Mouse (Mus musculus) hindbrain, postnatal 0 days (tissue): Measurements from ENCODE around the gene Ppp1r14a. TPM values are rescaled to one million over a fixed set of nuclear protein-coding genes. Genes with fewer than 3 reads are reported as not detected.
A peak's percentile ranks its signal among the peaks of the same experiment; 100 is the strongest.

Experiments used
- ATAC-seq: fragments of 200-750 bp; cut with Nextera tagmentation; 2 replicates; pipeline ENCODE4 v1.8.0; 2017; ENCODE audit warnings: mild to moderate bottlenecking, moderate TSS enrichment, moderate library complexity
- DNase-seq: peaks from one replicate; pipeline ENCODE4 v3.0.0-alpha.2; 2015; ENCODE audit warnings: low spot score
- H3K27ac ChIP-seq: fragments of 300-500 bp; sonication (generic); 2 replicates; pipeline ENCODE4 v1.5.1; 2014; ENCODE audit warnings: mild to moderate bottlenecking
- H3K27me3 ChIP-seq: fragments of 300-500 bp; sonication (generic); 2 replicates; pipeline ENCODE4 v1.6.1; 2014; ENCODE audit warnings: low read length, mixed read lengths; ENCODE audit not compliant: insufficient read depth
- H3K36me3 ChIP-seq: fragments of 300-500 bp; sonication (generic); 2 replicates; pipeline ENCODE4 v1.6.1; 2014; ENCODE audit warnings: low read length, mixed read lengths; ENCODE audit not compliant: insufficient read depth
- H3K4me1 ChIP-seq: fragments of 300-500 bp; sonication (generic); 2 replicates; pipeline ENCODE4 v1.6.1; 2014; ENCODE audit warnings: antibody characterized with exemption, low read length, mixed read lengths; ENCODE audit not compliant: insufficient read depth
- H3K4me2 ChIP-seq: fragments of 300-500 bp; sonication (generic); 2 replicates; pipeline ENCODE4 v1.6.1; 2014; ENCODE audit warnings: low read depth, mild to moderate bottlenecking, low read length, moderate library complexity, mixed read lengths
- H3K4me3 ChIP-seq: fragments of 300-500 bp; sonication (generic); 2 replicates; pipeline ENCODE4 v1.5.1; 2014; ENCODE audit warnings: low read length
- H3K9ac ChIP-seq: fragments of 300-500 bp; sonication (generic); replicated peaks from 2 replicates; pipeline ENCODE4 v1.6.1; 2014; ENCODE audit warnings: mild to moderate bottlenecking, low read length, moderate library complexity, mixed read lengths
- H3K9me3 ChIP-seq: fragments of 300-500 bp; sonication (generic); 2 replicates; pipeline ENCODE4 v1.6.1; 2016; ENCODE audit warnings: low read length, mixed read lengths
- CTCF ChIP-seq: IDR thresholded peaks from 2 replicates; pipeline ENCODE4 v1.5.1; 2016; ENCODE audit warnings: antibody characterized with exemption, control low read depth, low read depth
- WGBS: fragments of 180-500 bp; shearing (Covaris S2); extraction: QIAGEN DNeasy Blood & Tissue Kit; methylation state at CpG from one replicate; pipeline ENCODE4 v1.1.7; 2014; 5-methylcytosine and 5-hydroxymethylcytosine counted together
- polyA plus RNA-seq: library from polyadenylated mRNA; unstranded; fragments of >200 nt; fragmentation: Nextera tagmentation; extraction: Ambion mirVana; gene quantifications from 2 replicates; pipeline ENCODE4 v1.2.1, GENCODE M21; 2015
- total RNA-seq: library from RNA; depleted of rRNA; stranded (reverse); fragments of >200 nt; gene quantifications from 2 replicates; pipeline ENCODE4 v1.2.3, GENCODE M21; 2014

The Ppp1r14a gene
- total and polyA plus RNA-seq, 2 experiments from 2014 or later, result 3.4 TPM

DNA sequence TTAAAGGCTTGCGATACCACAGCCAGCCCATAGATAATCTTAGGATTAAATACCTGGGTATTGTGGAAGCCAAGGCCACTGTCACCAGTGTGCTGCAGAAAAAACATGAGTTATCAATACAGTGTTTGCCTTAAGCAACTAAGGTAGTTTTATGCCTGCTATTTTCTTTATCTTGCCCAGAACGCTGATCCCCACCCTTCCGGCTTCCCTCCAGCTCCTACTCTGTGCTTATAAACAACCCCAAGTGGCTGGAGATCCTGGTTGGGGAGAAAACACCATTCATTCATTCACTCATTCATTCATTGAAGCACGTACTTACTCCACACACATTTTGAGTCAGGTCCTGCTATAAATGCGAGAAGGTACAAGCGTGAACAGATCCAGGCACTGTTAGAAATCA lies 4.6 kb upstream of the Ppp1r14a start:
- peaks cover 12% of the 10 kb centered on the region; the same call in 1 of the 2 replicates for H3K4me1 ChIP-seq
- H3K36me3 ChIP-seq, result no peaks in the 10 kb centered on the region
- H3K9ac ChIP-seq, result no peak overlapping the region
- ATAC-seq, result no peak
- H3K4me2 ChIP-seq, result no peak overlapping the region
- H3K9me3 ChIP-seq, result no peaks in the 10 kb centered on the region
- no peaks in the 10 kb centered on the region for H3K27me3 ChIP-seq
- no peak for TF ChIP-seq CTCF
- WGBS, result 96% methylated on average over 6 of the region's 6 CpGs
- no peak overlapping the region for H3K4me3 ChIP-seq
- DNase-seq, result no peak
- no peak overlapping the region for H3K27ac ChIP-seq

DNA sequence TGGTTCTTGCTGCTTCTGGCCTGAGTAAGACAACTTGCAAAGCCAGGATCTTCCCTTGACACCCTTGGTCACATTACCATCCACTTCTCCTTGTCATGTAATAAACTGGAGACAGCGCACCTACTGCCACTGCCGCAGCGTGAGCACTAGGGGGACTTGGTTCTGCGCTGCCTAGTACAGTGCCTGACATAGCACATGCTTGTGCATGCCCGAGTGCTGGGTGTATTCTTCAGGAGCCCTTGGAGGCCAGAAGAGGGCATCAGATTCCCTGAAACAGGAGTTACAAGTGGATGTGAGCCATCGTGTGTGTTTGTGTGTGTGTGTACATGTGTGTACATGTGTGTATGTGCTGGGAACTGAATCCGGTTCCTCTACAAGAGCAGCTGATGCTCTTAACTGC lies 1.6 kb upstream of the Ppp1r14a start:
- TF ChIP-seq CTCF, result no peak
- WGBS, result 89% methylated on average over 7 of the region's 7 CpGs
- no peak overlapping the region for H3K4me3 ChIP-seq
- DNase-seq, result no peak
- H3K27me3 ChIP-seq, result no peaks in the 10 kb centered on the region
- H3K9me3 ChIP-seq, result no peaks in the 10 kb centered on the region
- ATAC-seq, result no peak
- no peak overlapping the region for H3K27ac ChIP-seq
- 0 out of 2 replicates have a peak, but pooled peaks cover 6% of the 10 kb centered on the region for H3K4me1 ChIP-seq
- H3K4me2 ChIP-seq, result no peak overlapping the region
- no peak overlapping the region for H3K9ac ChIP-seq
- H3K36me3 ChIP-seq, result no peaks in the 10 kb centered on the region

DNA sequence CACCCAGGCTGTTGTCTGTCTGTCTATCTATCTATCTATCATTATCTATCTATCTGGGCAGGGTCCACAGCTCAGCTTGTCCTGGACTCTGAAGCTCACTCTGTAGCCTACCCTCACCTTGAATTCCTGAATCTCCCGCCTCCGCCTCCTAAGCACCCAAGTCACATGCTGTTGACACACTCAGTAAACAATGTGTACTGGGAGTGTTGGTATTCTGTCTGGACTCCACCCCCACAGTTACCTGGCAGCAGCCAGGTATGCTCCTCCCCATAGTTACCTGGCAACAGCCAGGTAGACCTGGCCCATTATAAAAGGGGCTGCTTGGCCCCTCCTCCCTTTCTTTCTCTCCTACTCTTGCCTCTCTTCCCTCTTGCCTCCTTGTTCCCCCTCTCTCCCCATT lies 1.0 kb upstream of the Ppp1r14a start:
- no peak for TF ChIP-seq CTCF
- WGBS, result 98% methylated on average over 2 of the region's 2 CpGs
- H3K9ac ChIP-seq, result no peak overlapping the region
- H3K4me2 ChIP-seq, result no peak overlapping the region
- H3K9me3 ChIP-seq, result no peaks in the 10 kb centered on the region
- H3K4me1 ChIP-seq, result 0 out of 2 replicates have a peak, but pooled peaks cover 6% of the 10 kb centered on the region
- no peak overlapping the region for H3K4me3 ChIP-seq
- H3K27me3 ChIP-seq, result no peaks in the 10 kb centered on the region
- H3K27ac ChIP-seq, result no peak overlapping the region
- no peaks in the 10 kb centered on the region for H3K36me3 ChIP-seq
- no peak for ATAC-seq
- no peak for DNase-seq

DNA sequence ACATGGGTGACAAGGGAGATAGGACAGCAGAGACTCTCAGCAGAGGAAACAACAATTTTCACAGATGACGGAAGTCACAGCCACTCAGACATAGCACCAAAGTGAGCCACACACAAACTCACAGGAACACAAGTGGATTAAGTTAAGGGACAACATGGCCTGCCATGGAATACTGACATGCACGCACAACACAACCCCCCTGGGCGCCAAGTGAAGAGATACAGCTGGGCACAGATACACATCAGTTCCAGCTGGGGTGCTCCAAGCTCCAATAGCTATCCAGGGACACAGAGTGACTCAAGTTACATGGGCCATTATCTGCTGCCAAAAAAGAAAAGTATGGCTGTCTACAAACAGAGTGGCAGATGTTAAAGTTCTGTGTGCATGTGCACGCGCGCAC lies 748 bp downstream of the Ppp1r14a start:
- Histone ChIP-seq H3K4me2 (peak overlapping the region; percentile 83; the same call in 1 of the 2 replicates), H3K27ac (no peak overlapping the region), H3K9ac (no peak overlapping the region), H3K4me1 (0 out of 2 replicates have a peak, but pooled peaks cover 6% of the 10 kb centered on the region), H3K36me3 (no peaks in the 10 kb centered on the region), H3K9me3 (no peaks in the 10 kb centered on the region), H3K4me3 (no peak overlapping the region), H3K27me3 (no peaks in the 10 kb centered on the region)
- DNase-seq, result no peak
- TF ChIP-seq CTCF, result no peak
- 79% methylated on average over 6 of the region's 6 CpGs for WGBS
- ATAC-seq, result no peak

DNA sequence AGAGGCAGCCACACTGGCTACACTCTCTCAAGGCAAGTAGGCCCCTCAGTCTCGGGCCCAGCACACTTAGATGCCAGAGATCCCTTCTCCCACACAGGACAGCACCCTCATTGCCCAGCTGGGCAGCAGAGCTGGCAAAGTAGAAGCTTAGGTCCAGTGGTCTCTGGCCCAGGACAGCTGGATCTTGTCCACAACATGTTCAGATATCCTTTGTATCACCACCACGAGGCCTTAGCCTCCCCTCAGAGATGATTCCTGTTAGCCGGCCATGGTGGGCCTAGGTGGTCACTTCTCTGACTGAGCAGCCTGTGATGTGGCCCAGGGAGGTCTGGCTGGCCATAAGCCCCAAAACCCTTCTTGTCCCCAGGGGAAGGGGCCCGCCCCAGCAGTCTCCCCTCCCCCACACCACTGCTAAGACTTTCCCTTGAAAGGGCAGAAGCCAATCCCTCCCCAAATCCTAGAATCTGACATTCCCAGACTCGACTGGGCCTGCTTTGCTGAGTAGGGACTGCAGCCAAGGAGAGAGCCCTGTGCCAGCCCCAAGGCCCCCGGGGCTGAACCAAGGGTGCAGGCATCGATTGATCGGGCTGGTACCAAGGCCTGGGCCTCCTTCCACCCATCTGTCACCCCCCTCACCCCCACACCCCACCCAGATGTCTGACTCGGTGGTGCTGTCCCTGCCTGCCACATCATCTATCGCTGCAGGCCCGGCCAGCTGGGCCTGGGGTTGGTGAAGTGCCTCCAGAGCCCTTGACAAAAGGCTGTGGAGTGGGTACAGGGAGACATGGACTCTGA lies 1.8 kb downstream of the Ppp1r14a start:
- 0 out of 2 replicates have a peak, but pooled peaks cover 6% of the 10 kb centered on the region for H3K4me1 ChIP-seq
- no peaks in the 10 kb centered on the region for H3K36me3 ChIP-seq
- WGBS, result 37% methylated on average over 11 of the region's 11 CpGs
- DNase-seq (peak; percentile 25), ATAC-seq (no peak)
- H3K27ac ChIP-seq, result peak overlapping the region; percentile 36; the same call in 1 of the 2 replicates
- no peak overlapping the region for H3K4me2 ChIP-seq
- H3K9me3 ChIP-seq, result no peaks in the 10 kb centered on the region
- no peaks in the 10 kb centered on the region for H3K27me3 ChIP-seq
- H3K9ac ChIP-seq, result no peak overlapping the region
- TF ChIP-seq CTCF, result no peak
- no peak overlapping the region for H3K4me3 ChIP-seq

DNA sequence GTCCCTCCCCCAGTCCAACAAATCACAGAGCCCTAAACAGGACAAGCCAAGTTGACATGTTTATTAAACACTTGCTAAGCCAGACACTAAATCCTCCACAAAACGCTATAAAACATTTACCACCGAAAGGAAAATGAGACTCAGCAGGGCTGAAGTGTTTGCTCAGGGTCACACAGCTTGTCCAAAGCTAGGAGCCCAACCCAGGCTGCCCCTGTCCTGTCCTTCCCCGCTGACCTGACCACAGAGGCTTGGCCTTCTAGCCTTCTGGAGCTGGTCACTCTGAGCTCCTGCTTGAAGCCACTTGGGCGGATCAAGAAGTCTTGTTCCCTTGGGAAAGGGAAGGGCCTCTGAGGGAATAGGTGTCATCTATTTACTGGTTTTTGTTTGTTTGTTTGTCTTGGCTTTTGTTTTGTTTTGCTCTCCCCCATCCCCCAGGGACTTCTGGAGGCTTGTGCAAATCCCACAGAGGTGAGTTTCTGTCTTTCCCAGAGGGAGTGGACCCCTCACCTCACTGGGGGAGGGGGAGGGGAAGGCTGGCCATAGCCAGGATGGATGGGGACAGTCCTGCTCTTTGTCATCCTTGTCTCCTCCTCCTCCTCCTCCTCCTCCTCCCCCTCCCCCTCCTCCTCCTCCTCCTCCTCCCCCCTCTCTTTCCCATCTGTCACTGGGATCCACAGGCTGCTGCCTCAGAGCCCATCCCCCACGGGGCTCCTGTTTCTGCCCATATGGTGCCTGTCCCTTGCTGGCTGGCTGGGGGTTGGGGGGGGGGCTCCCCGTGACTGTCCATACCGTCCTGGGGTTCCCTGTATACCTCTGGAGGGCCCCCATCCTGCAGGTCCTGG lies 2.7 kb downstream of the Ppp1r14a start:
- H3K36me3 ChIP-seq, result no peaks in the 10 kb centered on the region
- H3K4me2 ChIP-seq, result no peak overlapping the region
- H3K27me3 ChIP-seq, result no peaks in the 10 kb centered on the region
- peak overlapping the region; percentile 36; the same call in 1 of the 2 replicates for H3K27ac ChIP-seq
- peak; percentile 34; the same call in 1 of the 2 replicates for ATAC-seq
- no peaks in the 10 kb centered on the region for H3K9me3 ChIP-seq
- peak; percentile 38 for DNase-seq
- 29% methylated on average over 6 of the region's 7 CpGs for WGBS
- no peak overlapping the region for H3K4me3 ChIP-seq
- 0 out of 2 replicates have a peak, but pooled peaks cover 6% of the 10 kb centered on the region for H3K4me1 ChIP-seq
- no peak overlapping the region for H3K9ac ChIP-seq
- no peak for TF ChIP-seq CTCF
